Mouse (Mus musculus) frontal cortex, adult (tissue): ENCODE measurements around the gene Gm49416.

Experiments
- ATAC-seq: cut with Nextera tagmentation; 2 replicates; pipeline ENCODE4 v1.9.2; 2017; ENCODE audit warnings: mild to moderate bottlenecking, moderate library complexity, mixed read lengths; ENCODE audit not compliant: low TSS enrichment

Gene Gm49416

GRCm38 (mm10) chr19:8920073-8920736 lies 31.5 kb downstream of the Gm49416 start, which contains the start of gene B3gat3:
B3gat3 (plus strand) TSS chr19:8920374.
- ATAC-seq = peak; percentile 98

GRCm38 (mm10) chr19:8920836-8921291 lies 32.1 kb downstream of the Gm49416 start:
- peak; percentile 14; the same call in 1 of the 2 replicates for ATAC-seq

DNA sequence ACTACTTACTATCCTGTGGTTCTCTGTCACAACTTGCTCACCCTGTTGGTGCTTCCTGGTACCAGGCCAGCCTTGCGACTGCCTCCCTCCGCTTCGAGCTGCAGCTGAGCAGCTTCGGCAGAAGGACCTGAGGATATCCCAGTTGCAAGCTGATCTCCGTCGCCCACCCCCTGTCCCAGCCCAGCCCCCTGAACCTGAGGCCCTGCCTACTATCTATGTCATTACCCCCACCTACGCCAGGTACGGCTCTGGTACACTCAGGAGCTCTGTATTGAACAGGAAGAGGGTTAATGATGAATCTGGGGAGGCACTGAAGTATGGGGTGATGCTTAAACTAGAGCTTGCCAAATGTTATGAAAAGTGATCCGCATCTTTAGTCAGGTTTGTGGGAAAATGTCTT lies 33.0 kb downstream of the Gm49416 start:
- no peak for ATAC-seq

GRCm38 (mm10) chr19:8926766-8927165 lies 38.0 kb downstream of the Gm49416 start:
- ATAC-seq = peak; percentile 10; the same call in 1 of the 2 replicates

GRCm38 (mm10) chr19:8927891-8928525 lies 39.3 kb downstream of the Gm49416 start:
- peak; percentile 55; the same call in 1 of the 2 replicates for ATAC-seq

DNA sequence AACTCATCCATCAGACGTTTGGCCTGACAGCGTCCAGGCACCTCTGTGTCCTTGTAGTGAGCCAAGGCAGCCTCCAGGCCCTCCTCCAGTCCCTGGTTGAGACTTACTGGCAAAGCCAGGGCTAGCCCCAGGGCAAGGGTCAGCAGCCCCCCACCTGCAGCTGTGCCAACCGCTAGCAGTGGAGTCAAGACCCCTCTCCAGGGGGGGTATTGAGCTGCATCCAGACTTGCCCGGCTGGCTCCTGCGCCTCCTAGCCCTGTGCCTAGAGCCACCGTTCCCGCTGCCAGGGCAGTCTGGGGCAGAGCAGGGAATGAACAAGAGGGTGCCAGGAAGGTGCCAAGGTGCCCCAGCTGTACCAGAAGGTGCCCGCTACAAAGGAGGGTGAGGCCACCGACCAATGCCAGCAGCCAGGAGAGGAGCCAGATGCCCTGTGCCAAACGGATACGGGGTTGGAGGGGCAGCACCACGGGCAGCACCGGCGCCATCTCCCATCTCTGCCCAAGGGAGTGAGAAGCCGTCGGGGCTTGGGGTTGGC lies 40.0 kb downstream of the Gm49416 start:
- no peak for ATAC-seq

DNA sequence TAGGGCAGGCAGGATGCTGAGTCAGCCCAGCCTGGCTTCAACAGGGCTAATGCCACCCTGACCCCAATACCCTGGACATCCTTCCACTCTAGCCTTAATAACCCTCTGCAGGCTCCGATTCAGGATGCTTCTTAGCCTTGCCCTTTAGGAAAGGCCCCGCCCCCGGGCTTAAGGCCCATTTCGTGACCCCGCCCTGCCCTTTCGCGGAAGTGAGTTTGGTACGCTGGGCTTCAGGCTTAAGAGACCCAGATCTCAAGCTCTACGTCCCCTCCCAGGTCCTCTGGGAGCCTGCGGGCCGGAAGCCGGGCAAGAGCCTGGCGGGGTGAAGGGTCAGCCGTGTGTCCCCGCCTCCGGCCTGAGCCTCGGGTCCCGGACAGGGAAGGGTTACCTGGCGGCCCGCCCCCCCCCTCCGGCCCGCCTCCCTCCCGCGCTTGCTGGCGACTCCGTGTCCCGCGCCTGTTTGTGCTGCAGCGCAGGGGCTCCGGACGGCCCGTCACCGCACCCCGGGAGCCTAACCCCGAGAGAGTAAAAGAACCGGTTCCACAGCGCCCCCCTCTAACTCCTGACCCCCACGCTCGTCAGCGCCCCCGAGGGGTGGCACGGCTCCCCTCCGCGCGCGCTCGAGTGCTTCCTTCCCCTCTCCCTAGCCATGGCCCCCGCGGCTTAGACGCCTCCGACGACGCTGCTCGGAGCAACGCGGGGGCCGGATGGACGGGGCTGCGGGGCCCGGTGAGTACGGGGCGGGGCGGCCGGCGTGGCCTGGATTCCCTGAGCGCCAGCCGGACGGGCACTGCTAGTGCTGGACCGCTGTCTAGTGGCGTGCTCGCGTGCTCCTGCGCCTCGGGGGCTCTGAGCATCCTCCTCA lies 40.7 kb downstream of the Gm49416 start, which contains the start of the genes Rom1 and Eml3:
Rom1 (minus strand) TSS at position 133 of the 865 bp plus-strand sequence.
Eml3 (plus strand) TSS at position 329 of the 865 bp plus-strand sequence.
- ATAC-seq = peak; percentile 25

- no peak for ATAC-seq
These were observed 41.4 kb downstream of the Gm49416 start for GRCm38 (mm10) chr19:8930117-8930516.

GRCm38 (mm10) chr19:8930771-8931170 lies 42.0 kb downstream of the Gm49416 start:
- ATAC-seq = no peak

DNA sequence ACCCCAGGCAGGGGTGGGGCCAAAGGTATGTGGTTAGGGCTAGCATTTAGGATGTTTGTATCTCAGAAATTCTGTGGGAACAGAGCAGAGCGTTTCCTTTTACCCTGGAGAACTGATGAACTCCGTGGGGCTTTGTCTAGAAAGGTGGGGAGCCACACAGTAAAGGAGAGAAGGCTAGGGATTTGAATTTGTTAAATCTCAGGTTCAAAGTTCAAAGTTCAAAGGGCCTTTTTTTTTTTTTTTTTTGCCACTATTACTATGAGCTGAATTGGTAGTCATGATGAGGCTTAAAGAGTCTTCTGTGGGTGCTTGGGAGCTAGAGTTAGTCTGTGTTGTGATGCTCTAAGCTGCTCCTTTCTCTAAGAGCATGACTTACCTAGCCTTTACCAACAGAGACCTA lies 48.0 kb downstream of the Gm49416 start:
- no peak for ATAC-seq

GRCm38 (mm10) chr19:8940526-8941133 lies 51.9 kb downstream of the Gm49416 start:
- ATAC-seq = no peak

- no peak for ATAC-seq
These were observed 52.4 kb downstream of the Gm49416 start for GRCm38 (mm10) chr19:8941136-8941514.

DNA sequence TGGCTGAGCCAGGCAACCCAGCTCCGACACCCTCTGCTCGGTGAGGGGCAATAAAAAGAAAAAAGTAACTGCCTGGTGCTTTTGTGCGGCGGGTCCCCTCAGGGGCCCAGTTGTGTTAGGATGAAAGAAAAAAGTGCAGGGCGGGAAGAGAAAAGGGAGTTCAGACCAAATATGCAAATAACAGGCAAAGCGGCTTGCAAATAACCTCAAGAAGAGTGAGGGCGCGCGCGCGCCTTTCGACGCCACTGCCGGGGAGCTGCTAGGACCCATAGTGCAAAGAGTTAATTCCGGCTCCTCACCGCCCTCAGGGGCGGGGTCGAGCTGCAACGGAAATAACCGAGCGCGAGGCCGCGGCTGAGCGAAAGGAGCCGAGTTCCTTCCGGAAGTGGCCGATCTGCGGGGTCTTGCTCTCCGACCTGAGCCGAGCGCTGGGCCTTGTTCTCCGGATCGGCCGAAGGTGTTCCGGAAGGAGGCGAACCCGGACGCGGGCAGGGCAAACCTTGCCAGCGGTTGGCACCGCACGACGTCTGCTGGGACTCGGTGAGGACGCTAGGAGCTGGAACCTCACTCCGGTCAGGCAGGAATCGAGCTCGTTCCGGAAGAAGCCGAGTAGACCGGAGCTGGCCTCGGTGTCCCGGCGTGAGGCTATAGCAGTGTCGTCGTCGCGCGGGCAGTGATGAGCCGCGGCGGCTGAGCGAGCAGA lies 52.9 kb downstream of the Gm49416 start, which contains the start of gene Mta2:
Mta2 (plus strand) TSS at position 361 of the 703 bp plus-strand sequence.
- peak; percentile 92 for ATAC-seq

GRCm38 (mm10) chr19:8942276-8942964 lies 53.7 kb downstream of the Gm49416 start:
- peak; percentile 45 for ATAC-seq

GRCm38 (mm10) chr19:8943047-8943446 lies 54.3 kb downstream of the Gm49416 start:
- ATAC-seq = no peak

DNA sequence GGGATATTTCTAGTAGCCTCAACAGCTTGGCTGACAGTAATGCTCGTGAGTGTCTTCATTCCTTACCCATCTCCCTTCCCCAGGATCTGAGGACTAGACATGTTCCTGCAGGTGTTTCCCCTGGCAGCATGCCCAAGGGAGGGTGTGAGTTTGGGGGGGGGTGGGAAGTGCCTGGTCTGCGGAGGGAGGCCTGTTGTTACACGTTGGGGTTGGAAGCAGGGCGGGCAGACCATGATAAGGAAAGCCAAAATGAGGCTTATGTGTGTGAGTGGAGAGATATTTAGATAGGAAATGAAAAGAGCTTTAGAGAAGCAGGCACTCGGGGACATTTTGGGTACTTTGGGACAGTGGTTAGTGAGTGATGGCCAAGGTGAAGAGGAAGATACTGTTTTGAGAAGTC lies 55.3 kb downstream of the Gm49416 start:
- ATAC-seq = no peak

DNA sequence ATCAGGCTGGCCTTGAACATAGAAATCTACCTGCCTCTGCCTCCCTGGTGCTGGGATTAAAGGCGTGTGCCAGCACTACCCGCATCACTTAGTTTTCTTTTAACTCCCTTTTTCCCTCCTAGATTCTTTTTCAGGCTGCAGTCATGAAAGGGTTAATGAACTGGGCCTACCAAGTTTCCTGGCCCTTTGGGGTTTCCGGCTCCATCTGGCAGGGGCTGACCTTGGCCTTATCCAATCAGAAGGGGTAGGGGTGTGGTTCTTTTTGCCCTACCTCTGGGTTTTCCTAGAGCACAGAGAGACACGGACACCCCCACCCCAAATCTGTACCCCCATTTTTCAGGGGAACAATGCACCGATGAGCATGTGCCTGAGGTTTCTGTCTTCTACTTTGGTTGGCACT lies 56.0 kb downstream of the Gm49416 start:
- ATAC-seq = no peak
